Mouse (Mus musculus) c-Kit-negative CD71-positive TER-119-positive erythroid progenitor cells, embryonic 14.5 days (primary cell): ENCODE measurements around the gene Atp11b.

Experiments used
- DNase-seq: peaks from one replicate; pipeline ENCODE4 v3.0.0-alpha.2; 2013; ENCODE audit warnings: low read depth, low spot score

Atp11b gene

DNA sequence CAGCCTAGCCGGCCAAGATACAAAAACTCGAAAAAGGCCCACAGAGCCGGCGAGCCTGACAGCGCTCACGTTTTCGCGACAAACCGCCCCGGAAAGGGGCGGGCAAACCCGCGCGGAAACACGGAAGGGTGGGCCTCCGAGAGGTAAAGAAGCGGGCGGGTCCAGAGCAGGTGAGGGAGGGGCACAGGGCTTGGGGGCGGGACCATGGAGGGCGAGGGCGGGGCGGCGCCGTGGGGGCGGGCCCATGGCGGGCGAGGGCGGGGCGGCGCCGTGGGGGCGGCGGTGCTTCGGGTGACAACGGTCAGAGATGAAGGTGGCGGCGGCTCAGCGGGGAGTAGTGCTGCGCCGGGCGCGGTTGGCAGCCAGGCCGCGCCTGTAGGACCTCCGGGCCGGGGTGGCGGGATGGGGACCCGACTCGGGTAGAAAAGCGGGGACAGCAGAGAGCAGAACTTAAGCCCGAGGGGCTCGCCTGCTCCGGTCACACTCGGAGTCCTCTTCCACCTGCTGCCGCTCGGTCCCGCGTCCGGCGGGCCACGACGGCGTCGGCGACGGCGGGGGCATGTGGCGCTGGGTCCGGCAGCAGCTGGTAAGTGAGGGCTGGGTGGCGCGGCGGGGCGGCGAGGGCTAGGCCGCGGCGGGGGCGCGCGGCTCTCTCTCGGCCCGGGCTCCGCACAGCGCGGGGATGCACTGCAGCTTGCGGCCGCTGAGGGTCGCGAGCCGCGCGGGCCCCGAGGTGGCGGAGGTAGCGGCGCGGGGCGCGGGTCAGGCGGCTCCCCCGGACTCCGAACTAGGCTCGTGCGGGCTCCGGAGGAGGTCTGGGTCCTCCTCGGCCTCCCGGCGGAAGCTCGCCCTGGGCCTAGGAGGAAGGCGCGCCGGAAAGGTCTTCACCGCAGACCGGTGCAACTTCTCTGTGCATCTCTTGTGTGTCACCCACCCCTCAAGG lies at the start of gene Atp11b:
Gene Atp11b (plus strand): TSS at position 282 of the 943 bp plus-strand sequence.
- peak; percentile 74 for DNase-seq

DNA sequence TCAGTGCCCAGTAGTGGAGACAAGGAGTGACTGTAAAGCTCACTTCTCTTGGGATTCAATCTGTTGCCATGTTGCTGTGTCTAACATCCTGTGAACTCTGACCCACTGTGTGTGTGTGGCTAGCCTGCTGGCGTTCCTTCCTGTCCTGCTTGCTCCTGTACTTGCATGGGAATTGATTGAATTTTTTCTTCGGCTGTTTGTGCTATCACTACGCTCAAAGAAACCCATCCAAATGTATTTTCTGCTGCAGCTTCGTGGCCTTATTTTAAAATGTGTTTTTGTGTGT lies 49.6 kb upstream of the Atp11b start:
- DNase-seq = no peak

DNA sequence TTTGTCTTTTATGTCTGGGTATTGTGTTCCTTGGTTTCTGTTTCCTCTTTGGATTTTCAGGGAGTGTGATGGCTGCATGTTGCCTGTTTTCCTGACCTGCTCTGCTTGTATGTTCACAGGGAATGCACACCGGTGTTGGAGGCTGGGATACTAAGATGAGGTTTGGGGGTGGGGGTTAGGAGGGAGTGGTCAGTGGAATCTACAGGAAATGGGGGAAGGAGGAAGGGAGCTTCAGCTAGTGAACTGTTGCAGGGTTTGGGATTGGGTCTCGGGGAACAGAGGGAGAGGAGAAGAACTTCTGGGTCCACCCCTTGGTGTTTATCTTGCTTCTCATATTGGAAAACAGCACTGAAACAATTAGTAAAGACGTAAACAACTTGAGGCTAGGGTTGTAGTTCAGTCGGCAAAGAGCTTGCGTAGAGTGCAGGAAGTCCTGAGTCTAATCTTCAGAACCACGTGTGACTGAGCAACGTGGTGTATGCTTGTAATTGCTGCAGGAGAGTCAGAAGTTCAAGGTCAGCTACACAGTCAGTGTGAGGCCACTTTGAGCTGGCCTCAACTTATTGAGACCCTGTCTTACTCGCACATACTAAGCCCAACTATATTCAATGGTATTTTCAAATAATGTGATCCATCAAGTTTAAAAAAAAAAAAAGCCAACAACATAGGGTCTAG lies 34.2 kb upstream of the Atp11b start:
- DNase-seq = no peak

DNA sequence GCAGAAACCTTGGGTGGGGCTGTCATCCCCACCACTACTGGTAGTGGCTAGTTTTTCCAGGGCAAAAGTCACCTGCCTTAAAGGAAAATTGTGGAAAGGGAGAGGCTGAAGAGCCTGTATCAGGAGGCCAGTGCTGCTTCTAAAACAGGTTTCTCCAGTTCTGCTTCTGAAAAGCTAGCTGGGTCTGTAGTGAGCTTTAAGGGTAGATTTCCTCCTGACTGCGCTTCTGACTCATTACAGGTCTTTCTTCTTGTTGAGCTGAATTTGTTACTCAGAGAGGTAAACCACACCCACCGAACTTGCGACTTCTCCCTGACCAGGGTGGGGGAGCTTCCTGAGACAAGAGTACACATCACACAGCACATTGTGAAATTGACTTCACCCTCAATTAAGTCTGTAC lies 33.1 kb upstream of the Atp11b start:
- no peak for DNase-seq

DNA sequence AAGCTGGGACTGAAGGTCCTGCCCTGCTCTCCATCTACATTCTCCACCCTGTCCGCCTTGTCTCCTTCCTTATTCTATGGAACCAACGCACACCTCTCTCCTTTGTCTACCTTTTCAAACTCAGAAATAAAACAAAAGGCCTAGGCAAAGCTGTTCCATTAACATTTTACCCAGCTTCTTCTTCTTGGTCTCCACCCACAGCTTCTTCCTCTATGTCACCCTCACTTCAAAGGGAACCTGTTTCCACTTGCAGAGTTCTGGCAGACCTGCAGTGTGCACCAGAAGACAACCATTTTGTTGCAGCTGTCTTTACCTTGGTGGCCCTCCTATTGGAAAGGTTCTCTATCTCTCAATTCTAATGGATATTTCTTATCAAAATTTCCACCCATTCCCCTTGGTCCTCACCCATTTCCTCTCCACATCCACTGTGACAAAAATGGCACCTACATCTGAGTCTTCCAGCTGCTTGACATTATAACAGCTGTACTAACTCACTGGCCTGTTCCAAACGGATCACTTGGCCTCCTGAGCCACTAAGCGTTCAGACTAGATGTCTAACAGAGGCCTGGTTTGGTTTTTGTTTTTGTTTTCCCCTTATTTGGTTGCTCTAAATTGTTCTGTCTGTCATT lies 32.0 kb upstream of the Atp11b start:
- DNase-seq = no peak

DNA sequence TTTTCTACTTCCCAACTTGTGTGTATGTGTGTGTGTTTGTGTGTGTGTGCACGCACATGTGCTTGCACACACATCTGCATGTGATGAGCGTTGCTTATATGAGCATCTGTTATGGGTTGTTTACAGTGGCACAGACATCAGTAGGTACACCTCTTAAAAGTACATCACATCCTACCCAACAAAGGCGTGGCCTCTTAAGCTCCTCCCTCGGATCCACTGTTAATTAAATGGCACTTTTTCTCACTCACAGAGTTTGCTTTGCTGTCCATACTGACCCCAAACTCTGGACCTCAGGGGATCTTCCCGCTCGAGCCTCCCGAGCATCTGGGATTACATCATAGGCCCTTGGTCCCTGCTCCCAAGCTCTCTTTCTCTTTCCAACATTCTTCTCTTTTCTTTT lies 31.1 kb upstream of the Atp11b start:
- DNase-seq = no peak

DNA sequence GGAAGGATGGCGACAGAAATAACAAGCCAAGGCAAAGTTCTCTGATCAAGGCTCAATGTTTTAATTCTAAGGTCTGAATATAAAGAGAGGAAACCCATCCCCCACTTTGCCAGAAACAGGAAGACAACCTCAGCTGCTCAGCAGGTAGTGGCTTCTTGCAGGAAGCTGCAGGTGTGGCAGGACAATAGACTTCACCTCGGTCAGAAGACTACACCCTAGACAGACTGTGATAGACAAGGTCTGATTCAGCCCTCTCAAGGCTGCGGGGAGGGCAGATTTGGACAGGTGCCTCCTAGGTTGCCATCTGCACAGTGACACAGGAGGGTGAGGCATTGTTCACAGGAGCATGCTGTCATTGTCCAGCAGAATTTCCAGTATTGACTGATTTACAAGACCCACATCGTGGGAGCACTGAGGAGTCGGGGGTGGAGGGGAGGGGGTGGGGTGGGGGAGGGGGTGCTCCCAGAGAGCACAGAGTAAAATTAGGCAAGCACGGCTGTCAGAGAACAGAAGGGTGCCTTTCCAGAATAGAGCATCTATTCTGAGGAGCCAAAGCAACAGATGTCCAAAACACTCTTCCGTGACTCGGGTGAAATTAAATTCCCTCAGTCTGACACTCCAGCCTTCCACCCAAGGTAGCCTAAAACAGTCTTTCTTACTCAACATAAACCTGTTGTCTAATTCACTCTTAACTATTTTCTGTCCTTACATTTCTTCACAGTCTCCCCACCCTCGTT lies 30.2 kb upstream of the Atp11b start:
- DNase-seq = no peak

DNA sequence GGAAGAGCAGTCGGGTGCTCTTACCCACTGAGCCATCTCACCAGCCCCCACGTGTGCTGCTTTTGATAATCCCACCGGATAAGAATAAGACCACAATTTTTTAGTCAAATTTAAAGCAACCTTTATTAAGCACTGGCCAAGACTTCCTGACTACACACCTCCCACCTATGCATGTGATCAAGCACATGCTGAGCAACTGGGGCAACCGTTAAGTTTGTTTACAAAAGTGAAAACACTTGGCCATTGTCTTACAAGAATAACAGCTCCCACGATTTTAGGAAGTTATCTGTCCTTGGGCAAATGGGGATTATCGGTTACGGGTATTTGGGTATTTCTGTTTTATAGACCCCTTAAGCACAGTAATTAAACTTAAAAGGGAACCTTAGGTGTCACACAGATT lies 28.8 kb upstream of the Atp11b start:
- no peak for DNase-seq

DNA sequence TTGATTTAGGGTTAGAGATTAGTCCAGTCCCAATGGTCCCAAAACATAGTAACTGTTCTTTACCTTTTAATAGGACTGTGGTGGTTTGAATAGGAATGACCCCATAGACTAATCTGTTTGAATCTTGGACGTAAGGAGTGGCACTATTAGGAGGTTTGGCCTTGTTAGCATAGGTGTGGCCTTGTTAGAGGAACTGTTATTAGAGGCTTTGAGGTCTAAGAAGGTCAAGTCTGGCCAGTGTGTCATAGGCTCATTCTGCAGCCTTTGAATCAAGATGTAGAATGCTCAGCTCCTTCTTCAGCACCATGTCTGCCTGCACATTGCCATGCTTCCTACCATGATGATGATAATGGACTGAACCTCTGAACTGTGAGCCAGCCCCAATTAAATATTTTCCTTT lies 27.0 kb upstream of the Atp11b start:
- DNase-seq = no peak

DNA sequence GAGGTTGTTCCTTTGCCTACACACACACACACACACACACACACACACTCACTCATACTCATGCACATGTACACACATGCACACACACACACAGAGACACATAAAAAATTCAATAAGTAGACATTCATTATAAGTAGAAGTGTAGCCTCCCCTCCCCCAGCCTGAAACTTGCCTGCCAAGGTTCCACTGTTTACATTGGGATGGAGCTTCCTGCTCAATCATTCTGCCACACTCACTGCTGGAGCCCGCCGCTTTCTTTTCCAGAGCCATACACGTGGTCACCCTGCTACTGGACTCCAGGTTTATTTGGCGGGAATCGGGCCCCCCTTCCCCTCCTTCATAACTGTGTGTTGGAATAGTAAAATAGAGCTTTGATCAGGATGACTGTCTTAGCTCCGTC lies 24.4 kb upstream of the Atp11b start:
- no peak for DNase-seq

DNA sequence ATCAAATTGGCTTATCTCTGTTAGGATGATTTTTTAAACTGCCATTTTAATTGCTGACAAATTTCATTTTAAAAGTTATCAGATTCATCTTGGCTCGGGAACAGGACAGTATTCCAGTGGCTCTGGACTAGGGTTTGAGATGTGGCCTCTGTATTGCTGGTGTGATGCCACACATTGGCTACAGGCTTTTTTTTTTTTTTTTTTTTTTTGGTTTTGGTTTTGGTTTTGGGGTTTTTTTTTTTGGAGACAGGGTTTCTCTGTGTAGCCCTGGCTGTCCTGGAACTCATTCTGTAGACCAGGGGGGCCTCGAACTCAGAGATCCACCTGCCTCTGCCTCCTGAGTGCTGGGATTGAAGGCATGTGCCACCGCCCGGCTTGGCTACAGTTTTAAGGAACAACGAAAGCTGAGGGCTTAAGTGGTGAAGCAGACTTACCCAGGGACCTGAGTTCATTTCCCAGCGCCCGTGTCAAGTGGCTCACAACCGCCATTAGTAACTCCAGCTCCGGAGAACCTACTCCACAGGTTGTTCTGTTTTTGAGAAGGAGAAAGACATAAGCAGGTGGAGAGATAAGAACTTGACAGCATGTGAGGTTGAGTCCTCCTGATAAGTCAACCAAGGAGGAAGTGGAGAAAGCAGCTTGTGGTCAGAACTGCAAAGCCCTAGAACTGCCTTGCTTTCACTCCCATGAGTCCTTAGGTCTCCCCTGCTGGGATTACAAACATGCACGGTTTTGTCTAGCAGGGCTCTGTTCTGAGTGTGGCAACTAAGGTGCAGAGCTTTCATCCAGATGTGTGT lies 21.7 kb upstream of the Atp11b start:
- no peak for DNase-seq

DNA sequence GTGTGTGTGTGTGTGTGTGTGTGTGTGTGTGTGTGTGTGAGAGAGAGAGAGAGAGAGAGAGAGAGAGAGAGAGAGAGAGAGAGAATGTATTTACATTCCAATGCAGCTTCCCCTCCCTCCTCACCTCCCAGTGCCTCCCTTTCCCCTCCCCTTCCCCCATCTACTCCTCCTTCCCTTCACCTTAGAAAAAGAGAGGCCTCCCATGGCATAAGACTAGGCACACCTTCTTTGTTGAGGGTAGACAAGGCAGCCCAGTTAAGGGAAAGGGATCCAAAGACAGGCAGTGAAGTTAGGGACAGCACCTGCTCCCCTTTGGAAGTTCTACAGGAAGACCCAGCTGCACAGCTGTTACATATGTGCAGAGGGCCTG lies 21.1 kb upstream of the Atp11b start:
- no peak for DNase-seq

DNA sequence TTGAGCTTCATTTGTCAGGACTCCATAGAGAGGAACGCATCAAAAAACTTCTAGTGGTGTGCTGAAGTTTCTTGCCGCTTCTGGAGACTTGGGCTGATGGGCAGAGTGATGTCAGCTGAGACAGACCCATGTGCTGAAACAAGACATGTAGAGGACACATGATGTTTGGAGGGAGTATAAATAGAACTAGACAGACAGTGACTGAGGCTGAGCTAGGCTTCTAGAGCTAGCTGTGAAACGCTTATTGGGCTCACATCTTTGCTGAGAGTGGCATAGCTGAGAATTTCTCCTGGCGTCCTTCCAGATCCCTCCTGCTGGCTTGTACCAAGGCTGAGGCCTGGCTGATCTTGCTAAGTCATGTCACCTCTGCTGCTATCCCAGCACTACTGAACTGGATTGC lies 19.4 kb upstream of the Atp11b start:
- no peak for DNase-seq

DNA sequence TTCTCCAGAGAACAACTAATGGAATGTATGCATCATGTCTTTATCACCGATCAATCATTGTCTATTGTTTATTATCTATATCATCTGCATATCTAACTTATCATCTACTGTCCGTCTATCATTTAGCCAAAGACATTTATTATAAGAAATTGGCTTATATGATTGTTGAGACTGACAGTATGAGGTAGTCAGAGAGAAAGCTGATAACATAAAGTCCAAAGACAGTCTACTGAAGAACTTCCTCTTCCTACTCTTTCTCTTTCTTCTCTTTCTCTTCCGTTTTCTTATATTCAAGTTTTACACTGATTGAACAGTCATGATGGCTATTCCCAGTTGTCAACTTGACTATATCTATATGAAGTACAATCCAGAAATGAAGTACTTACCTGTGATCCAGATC lies 15.8 kb upstream of the Atp11b start:
- no peak for DNase-seq

DNA sequence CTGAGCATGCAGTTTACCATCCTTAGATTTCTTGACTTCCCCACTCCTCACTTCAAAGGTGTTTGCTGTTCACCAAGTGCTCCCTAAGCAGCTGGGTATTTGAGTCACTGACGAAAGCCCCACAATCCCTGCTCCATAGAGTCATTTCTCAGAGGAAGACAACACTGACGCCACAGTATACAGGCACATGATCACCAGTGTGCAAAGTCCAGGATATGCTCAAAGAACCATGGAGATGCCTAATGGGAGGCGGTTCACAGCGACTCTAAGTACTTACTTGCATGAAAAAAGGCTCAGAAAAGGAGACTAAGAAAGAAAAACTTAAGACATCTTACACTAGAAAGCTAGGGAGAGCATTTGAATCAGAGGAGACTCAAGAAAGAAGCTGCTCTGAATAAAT lies 8.9 kb upstream of the Atp11b start:
- DNase-seq = no peak

DNA sequence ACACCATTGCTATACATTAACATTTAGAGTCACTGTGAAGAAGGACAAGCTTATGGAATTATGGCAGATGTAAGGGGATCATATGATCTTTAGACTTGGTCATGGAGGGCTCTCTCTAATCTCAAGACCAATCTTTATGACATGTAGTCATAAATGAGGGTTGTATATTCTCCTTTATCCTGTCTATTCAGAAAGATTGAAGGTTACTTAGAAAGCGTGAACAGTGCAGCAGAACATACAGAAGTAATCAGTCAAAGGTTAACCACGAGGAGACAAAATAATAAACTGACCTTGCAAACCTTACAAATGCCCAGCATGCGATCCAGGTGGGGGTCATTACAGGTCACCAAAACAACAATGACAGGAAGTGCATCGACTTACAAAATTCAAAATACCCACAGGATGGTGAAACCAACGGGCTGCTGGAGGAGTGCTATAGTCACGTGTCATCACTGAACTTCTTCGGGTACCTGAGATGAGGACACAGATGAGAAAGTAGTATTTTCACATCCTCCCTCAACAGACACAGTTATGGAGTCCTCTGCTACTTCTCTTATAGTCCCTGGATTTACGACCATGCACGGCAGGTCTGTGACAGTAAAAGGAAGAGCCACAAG lies 7.0 kb upstream of the Atp11b start:
- DNase-seq = no peak

DNA sequence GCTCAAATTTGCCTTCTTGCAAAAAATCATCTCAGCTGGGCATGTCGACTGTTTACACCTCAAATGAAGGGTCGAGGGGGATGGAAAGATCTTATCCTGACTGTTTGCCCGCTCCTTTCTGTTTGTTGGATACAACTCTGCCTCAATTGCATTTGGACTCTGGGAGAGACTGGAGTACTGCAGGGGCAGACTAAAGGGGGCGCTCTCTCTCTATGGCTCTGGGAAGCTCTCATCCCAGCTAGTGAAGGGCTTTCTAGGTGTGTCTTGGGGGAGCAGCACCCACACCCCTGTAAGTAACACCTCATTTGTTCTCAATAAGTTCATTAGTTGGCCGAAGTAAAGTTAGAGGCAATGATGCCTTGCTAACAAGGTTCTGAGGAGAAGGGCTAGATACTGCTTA lies 3.6 kb upstream of the Atp11b start:
- DNase-seq = peak; percentile 19

DNA sequence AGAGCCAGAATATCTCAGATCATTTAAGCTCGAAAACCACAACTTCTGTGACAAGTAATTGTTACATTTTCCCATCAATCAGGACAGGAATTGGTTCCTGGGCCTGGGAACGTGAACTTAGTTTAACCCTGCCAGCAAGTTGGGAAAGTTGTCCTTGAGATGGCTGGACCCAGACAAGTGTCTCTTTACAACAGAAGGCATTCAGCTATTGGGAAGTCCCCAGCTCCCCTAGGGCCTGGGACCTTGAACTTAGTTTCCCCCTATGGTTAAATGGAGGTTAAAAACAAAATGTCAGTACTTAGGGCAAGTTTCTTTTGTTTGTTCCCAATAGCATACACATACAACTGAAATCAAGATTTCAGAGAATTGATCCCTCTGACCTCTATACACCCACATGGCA lies 2.2 kb upstream of the Atp11b start:
- no peak for DNase-seq

DNA sequence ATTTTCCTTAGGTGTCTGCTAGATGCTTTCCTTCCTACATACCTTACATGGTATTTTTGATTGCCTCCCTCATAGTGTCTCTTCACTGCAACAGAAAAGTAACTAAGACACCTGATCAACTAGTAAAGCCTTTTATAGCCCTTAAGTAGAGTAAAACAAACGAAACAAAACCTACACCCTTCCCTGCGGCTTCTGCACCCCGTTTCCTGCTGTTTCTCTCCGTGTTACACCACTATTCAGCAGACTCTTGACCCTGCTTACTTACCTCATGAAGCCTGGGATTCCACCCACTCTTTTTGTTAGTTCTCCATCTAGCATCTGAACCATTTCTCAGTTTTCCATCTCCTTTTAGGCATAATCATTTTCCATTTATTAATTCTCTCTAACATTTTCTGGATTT lies 8.8 kb downstream of the Atp11b start:
- DNase-seq = no peak

DNA sequence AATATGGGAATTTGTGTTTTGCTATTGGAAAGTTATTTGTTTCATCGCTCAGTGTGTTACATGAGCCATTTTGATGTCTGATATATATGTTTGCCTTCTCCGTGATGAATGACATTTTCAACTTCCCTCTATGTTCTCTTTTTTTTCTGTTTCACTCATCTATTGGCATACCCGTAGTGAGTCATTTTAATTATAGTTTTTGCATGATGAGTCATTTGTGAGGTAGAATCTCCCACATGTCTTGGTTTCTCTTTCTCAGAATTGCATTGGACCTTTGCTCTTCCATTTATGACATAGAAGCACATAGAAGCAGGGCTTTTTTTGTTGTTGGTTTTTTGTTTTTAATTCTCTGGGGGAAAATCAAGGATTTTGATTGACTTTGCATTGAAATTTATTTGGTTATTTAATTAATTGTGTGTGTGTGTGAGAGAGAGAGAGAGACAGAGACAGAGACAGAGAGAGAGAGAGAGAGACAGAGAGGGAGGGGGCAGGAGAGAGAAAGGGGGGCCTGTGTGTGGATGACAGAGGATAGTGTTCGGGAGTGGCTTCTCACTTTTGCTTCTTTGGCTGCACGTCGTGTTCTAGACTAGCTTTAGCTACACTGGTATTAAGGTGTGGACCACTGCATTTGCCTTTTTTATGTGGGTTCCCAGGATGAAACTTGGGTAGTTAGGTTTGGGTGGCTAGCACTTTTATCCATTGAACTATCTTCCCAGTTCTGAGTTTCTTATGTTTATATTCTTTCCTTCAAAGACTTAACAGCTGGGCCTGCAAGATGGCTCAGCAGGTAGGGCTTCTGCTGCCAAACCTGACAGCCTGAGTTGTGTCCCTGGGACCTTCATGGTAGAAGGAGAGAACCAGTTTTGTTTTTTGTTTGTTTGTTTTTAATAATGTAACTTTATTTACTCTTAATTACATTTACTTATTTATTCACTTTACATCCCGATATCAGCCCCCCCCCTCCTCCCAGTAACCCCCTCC lies 11.0 kb downstream of the Atp11b start:
- no peak for DNase-seq
